Mouse (Mus musculus): ENCODE measurements around the gene Spesp1.
A peak's percentile ranks its signal among the peaks of the same experiment; 100 is the strongest.

Spesp1 gene

DNA sequence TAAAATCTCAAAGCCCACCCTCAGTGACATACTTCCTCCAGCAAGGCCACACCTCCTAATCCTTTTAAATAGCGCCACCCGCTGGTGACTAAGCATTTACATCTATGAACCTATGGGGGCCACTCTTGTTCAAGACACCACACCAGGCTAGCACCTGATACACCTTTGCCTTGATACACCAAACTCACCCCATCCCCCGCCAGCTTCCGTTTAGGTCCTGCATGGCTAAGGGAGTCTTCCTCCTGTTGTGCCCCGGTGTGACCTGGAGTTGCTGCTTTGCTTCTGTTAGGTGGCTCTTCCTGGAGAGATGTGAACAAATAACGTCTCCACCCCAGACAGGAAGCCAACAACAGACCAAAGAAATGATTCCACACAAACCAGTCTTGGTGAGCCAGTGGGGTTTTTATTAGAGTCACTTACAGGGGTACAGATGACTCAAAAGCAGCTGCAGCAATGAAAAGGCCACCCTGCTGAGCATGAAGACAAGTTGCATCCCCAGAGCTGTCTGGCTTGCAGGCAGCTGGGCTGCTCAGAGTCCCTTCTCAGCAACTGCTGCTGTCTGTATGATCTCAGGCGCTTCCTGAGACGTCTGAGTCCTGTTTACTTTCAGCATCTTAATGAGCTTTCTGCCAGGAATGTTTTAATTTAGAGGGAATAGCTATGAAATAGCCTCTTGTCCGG lies 26.0 kb downstream of the Spesp1 start:
- peaks cover 9% of the 10 kb centered on the region for H3K9me3 ChIP-seq (ENCODE audit: low read length)
- no peak overlapping the region for H3K4me3 ChIP-seq (replicated peaks; ENCODE audit: low read length)
- peaks cover 2% of the 10 kb centered on the region; the same call in 1 of the 2 replicates for H3K27me3 ChIP-seq (ENCODE audit: insufficient read depth, low read length)
- peaks cover 6% of the 10 kb centered on the region; the same call in 1 of the 2 replicates for H3K4me1 ChIP-seq (replicated peaks; ENCODE audit: low read depth, low read length)
- H3K36me3 ChIP-seq (ENCODE audit: insufficient read depth, low read length): no peaks in the 10 kb centered on the region
- TF ChIP-seq NANOG (IDR thresholded peaks at IDR 0.05; ENCODE audit: borderline replicate concordance, low read length) (no peak), CTCF (conservative IDR thresholded peaks at IDR 0.05; ENCODE audit: low read length) (no peak), POU5F1 (IDR thresholded peaks at IDR 0.05; ENCODE audit: borderline replicate concordance, low read length) (no peak)

DNA sequence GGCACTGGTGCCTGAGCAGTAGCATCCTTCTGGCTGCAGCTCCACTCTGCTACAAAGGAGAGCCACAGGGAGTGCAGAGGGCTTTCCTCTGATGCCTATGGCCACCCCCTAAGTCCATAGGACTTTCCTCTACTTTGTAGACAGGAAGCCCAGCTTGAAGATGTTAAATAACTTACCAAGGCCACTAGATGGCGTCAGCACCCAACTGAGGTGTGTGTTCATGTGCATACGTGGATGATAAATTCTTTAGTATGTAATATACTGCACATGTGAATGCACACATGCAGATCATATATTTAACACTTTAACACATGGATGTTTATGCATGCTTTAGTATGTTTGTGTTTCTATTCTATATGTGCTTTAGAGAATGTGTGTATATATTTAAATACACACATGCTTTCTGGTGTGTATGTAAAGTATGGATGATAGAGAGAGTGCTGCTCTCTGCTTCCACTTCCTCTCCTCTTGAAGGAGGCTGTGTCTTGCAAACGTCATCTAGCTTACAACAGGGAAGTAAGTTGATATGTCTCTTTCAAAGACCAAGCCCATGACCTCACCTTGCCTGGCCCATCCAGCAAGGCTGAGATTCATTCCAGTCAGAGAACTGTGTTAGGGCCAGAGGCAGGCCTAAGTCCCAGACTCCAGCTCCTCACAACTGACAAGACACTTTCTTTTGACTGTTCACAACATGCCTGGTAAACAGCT lies 28.1 kb downstream of the Spesp1 start:
- H3K36me3 ChIP-seq (ENCODE audit: insufficient read depth, low read length): no peaks in the 10 kb centered on the region
- peaks cover 2% of the 10 kb centered on the region; the same call in 1 of the 2 replicates for H3K27me3 ChIP-seq (ENCODE audit: insufficient read depth, low read length)
- peaks cover 9% of the 10 kb centered on the region for H3K9me3 ChIP-seq (ENCODE audit: low read length)
- TF ChIP-seq POU5F1 (IDR thresholded peaks at IDR 0.05; ENCODE audit: borderline replicate concordance, low read length): no peak
- no peak for TF ChIP-seq NANOG (IDR thresholded peaks at IDR 0.05; ENCODE audit: borderline replicate concordance, low read length)
- peak; percentile 37 for TF ChIP-seq CTCF (conservative IDR thresholded peaks at IDR 0.05; ENCODE audit: low read length)
- H3K4me1 ChIP-seq (replicated peaks; ENCODE audit: low read depth, low read length): no peaks in the 10 kb centered on the region
- H3K4me3 ChIP-seq (replicated peaks; ENCODE audit: low read length): no peak overlapping the region

DNA sequence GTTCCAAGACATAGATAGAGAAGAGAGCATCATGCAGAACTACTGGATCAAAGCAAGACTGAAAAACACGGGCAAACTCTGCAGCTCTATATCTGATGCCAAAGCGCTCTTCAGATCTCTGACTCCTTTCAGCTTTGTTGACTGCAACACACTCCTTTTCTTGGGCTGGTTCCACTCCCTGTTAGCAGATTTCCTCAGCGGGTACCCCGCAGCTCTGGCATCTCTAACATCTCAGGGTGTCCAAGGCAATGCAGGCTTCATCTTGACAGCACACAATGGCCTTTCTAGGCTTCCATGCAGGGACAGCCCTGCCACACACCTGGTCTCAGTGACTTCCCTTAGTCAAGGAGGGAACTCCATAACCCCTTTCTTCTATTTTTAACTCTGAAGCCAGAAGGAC lies 31.7 kb downstream of the Spesp1 start:
- no peak for TF ChIP-seq NANOG (IDR thresholded peaks at IDR 0.05; ENCODE audit: borderline replicate concordance, low read length)
- no peak for TF ChIP-seq POU5F1 (IDR thresholded peaks at IDR 0.05; ENCODE audit: borderline replicate concordance, low read length)
- no peak for TF ChIP-seq CTCF (conservative IDR thresholded peaks at IDR 0.05; ENCODE audit: low read length)
- Histone ChIP-seq H3K9me3 (ENCODE audit: low read length) (0 out of 2 replicates have a peak, but pooled peaks cover under 1% of the 10 kb centered on the region), H3K4me1 (replicated peaks; ENCODE audit: low read depth, low read length) (no peaks in the 10 kb centered on the region), H3K36me3 (ENCODE audit: insufficient read depth, low read length) (no peaks in the 10 kb centered on the region), H3K4me3 (replicated peaks; ENCODE audit: low read length) (no peak overlapping the region), H3K27me3 (ENCODE audit: insufficient read depth, low read length) (no peaks in the 10 kb centered on the region; the same call in 1 of the 2 replicates)

DNA sequence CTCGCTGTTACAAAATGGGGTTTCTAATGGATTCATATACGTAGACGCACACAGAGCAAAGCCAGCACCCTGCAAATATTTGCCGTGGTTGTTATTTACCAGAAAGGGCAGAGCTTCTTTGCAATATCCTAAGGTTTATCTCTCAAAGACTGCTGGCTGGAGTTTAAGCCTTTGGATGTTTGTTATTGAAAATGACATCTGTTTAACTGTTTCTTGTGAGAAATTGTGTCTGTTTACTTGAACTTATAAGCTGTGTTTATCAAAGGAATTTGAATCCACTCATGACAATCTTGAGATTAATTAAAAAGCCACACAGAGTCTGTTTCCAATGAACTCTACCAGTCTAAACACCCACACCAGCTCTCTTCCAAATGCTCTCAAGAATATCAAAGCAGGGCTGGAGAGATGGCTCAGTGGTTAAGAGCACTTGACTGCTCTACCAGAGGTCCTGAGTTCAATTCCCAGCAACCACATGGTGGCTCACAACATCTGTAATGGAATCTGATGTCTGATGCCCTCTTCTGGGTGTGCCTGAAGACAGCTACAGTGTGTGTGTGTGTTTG lies 35.5 kb downstream of the Spesp1 start:
- no peaks in the 10 kb centered on the region for H3K27me3 ChIP-seq (ENCODE audit: insufficient read depth, low read length)

DNA sequence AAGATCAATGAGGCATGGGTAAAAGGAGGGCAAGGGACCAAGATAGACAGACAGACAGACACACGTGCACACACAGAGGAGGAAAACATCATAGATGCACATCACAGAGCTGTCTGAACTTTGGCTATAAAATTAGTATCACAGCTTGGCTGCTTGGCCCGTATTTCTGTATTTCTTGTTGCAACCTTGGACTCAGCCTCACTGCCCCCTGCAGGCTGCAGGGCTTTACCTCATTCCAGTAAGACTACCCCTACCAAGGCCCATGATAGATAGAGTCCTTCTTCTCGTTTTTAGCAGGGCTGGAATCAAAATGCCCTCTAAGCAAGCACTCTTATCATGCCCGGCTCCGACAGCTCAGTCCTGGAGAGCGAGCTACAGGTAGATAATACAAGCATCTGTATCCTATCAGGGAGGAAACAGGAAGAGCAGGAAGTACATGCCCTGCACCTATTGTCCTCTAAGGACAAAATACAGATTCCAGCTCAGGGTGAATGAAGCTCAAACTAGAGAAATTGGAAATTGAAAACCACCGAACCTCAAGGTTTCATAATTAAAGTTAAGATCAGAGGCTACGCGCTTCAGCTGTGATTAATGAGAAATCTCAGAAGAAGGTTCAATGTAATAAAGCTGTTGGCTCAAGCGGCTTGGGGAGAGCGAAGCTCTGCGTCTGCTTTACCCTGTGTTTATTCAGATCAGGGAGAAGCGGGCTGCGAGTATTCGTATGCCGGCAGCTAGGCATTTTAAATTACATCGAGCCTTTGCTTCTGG lies 36.2 kb downstream of the Spesp1 start:
- Histone ChIP-seq H3K9me3 (ENCODE audit: low read length) (no peaks in the 10 kb centered on the region), H3K27me3 (ENCODE audit: insufficient read depth, low read length) (no peaks in the 10 kb centered on the region), H3K4me3 (replicated peaks; ENCODE audit: low read length) (no peak overlapping the region), H3K4me1 (replicated peaks; ENCODE audit: low read depth, low read length) (peaks cover 11% of the 10 kb centered on the region), H3K36me3 (ENCODE audit: insufficient read depth, low read length) (no peaks in the 10 kb centered on the region)
- TF ChIP-seq POU5F1 (IDR thresholded peaks at IDR 0.05; ENCODE audit: borderline replicate concordance, low read length) (no peak), NANOG (IDR thresholded peaks at IDR 0.05; ENCODE audit: borderline replicate concordance, low read length) (no peak), CTCF (conservative IDR thresholded peaks at IDR 0.05; ENCODE audit: low read length) (no peak)

More for the DNA sequence above, 35.5 kb downstream of the Spesp1 start:
- H3K4me1 ChIP-seq (replicated peaks; ENCODE audit: low read depth, low read length): peaks cover 11% of the 10 kb centered on the region
- no peaks in the 10 kb centered on the region for H3K36me3 ChIP-seq (ENCODE audit: insufficient read depth, low read length)
- H3K4me3 ChIP-seq (replicated peaks; ENCODE audit: low read length): no peak overlapping the region
- TF ChIP-seq POU5F1 (IDR thresholded peaks at IDR 0.05; ENCODE audit: borderline replicate concordance, low read length) (no peak), CTCF (conservative IDR thresholded peaks at IDR 0.05; ENCODE audit: low read length) (no peak), NANOG (IDR thresholded peaks at IDR 0.05; ENCODE audit: borderline replicate concordance, low read length) (no peak)
- H3K9me3 ChIP-seq (ENCODE audit: low read length): no peaks in the 10 kb centered on the region

DNA sequence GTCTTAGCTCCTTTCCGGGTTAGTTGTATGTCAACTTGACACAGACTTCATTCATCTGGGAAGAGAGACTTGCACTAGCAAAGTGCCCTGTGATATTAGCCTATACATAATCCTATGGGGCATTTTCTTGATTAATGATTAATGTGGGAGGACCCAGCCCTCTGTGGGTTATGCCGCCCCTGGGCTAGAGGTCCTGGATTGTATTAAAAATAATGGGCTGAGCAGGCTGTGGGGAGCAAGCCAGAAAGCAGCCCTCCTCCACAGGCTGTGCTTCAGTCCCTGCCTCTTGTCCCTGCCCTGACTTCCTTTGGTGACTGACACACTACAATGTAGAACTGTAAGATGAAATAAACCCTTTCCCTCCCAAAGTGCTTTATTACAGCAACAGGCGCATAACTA lies 37.4 kb downstream of the Spesp1 start:
- peaks cover 11% of the 10 kb centered on the region for H3K4me1 ChIP-seq (replicated peaks; ENCODE audit: low read depth, low read length)
- TF ChIP-seq NANOG (IDR thresholded peaks at IDR 0.05; ENCODE audit: borderline replicate concordance, low read length) (no peak), CTCF (conservative IDR thresholded peaks at IDR 0.05; ENCODE audit: low read length) (no peak), POU5F1 (IDR thresholded peaks at IDR 0.05; ENCODE audit: borderline replicate concordance, low read length) (no peak)
- H3K9me3 ChIP-seq (ENCODE audit: low read length): no peaks in the 10 kb centered on the region

DNA sequence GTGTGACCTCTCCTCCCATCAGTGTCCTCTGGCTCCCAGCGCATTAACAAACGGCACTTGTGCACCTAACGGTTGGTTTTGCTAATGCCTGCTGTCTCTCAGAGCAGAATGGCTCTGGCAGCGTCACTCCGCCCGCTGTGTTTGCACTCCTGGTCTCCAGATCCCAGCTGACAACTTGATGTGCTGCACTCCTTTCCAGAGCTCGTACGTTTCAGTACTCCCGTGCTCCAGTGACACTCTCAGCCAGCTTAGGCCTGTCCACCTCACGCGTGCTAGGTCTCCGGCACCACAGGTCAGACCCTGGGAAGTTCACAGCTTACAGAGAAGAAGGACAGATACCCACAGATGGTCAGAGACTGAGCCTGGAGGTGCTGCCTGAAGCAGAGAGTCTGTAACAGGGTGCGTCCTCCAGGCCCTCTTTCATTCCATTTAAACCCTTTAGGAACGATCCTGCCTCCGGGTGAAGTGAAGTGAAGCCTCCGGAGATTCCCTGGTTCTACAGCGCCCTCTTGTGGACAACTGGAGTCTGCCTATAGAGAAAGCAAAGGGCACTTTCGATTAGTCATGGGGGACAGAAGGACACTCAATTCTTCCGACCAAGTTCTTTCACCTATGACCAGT lies 37.9 kb downstream of the Spesp1 start:
- H3K4me3 ChIP-seq (replicated peaks; ENCODE audit: low read length): no peak overlapping the region

More for the DNA sequence above, 37.4 kb downstream of the Spesp1 start:
- peaks cover 4% of the 10 kb centered on the region; the same call in 1 of the 2 replicates for H3K27me3 ChIP-seq (ENCODE audit: insufficient read depth, low read length)
- H3K36me3 ChIP-seq (ENCODE audit: insufficient read depth, low read length): no peaks in the 10 kb centered on the region
- no peak overlapping the region for H3K4me3 ChIP-seq (replicated peaks; ENCODE audit: low read length)

More for the DNA sequence above, 37.9 kb downstream of the Spesp1 start:
- Histone ChIP-seq H3K36me3 (ENCODE audit: insufficient read depth, low read length) (no peaks in the 10 kb centered on the region), H3K27me3 (ENCODE audit: insufficient read depth, low read length) (peaks cover 4% of the 10 kb centered on the region; the same call in 1 of the 2 replicates), H3K4me1 (replicated peaks; ENCODE audit: low read depth, low read length) (peaks cover 11% of the 10 kb centered on the region), H3K9me3 (ENCODE audit: low read length) (no peaks in the 10 kb centered on the region)
- TF ChIP-seq NANOG (IDR thresholded peaks at IDR 0.05; ENCODE audit: borderline replicate concordance, low read length): no peak
- peak; percentile 57 for TF ChIP-seq CTCF (conservative IDR thresholded peaks at IDR 0.05; ENCODE audit: low read length)
